Mouse (Mus musculus): ENCODE measurements around the gene Rab3il1.

Rab3il1 gene

DNA sequence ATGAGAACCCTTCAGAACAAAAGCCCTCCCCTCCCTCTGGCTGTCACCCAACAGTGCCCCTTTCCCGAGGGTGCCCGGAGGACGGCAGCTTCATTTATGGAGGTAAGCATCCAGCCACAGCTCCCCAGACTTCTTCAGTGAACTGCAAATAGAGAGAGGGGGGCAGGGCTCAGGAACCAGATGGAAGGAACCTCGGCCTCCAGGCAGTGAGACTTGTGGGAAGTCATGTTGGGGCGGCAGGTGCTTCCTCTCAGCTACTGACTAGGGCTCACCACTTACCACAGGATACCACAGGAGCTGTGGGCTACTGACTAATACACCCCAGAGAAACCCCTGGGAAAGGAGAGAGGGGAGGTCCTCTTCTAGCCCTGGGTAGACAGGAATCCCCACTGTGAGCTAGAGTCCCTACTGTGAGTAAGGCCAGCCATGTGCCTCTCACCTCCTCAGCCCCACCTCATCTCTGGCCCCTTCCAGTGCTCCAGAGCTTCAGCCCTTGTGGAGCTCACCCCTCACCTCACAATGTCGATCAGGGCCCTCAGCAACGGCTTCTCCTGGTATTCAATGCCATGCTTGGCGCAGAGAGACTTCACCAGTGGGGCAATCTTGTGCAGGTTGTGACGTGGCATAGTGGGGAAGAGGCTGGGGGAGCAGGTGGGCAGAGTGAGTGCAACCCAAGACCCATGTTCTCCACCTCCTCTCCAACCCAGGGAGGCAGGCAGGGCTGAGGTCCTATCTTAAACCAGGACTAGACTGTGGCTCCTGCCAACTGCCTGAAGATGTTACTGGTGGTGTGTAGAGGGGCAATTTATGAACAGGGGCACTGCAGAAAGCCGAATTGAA lies 62.9 kb downstream of the Rab3il1 start:
- no peak for DNase-seq

DNA sequence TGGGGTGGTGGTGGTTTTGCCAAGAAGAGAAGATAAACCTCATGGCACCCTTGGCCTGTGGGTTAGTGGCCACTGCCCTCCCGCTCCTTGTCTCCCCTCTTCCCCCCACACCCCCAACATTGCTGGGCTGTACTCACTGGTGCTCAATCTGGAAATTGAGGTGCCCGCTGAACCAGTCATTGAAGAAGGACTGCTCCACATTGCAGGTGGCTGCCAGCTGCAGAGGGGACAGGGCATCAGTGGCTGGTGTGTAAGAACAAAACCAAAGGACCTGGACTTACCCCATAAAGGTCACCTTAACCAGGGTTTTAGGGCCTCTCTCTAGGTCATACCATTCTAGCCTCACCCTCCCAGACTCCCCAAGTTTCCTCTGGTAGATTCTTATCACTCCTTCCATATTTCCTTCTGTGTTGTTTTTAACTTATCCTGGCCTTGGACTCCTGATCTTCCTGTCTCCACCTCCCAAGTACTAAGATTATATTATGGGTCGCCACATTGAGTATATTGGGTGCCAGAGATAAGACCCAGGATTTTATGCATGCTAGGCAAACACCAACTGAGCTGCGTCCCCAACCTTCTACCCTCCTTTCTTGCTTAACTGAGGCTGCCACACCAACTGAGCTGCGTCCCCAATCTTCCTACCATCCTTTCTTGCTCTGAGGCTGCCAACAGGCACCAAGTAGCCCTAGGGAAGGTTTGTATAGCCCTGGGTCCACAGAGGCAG lies 64.2 kb downstream of the Rab3il1 start:
- DNase-seq = no peak

DNA sequence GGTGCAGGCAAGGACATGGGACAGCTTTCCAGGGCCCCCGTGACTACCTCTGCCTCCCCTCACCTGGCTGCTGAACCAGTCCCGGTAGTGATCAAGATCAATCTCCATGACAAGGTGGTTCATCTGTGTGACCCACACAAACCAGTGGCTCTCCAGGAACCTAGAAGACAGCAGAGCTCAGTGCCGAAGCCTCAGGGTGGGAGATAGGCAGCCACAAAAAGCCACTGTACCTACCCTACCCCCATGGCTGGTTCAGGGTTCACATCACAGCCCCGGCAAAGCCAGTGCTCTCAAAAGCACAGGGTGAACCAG lies 64.7 kb downstream of the Rab3il1 start:
- DNase-seq = no peak

DNA sequence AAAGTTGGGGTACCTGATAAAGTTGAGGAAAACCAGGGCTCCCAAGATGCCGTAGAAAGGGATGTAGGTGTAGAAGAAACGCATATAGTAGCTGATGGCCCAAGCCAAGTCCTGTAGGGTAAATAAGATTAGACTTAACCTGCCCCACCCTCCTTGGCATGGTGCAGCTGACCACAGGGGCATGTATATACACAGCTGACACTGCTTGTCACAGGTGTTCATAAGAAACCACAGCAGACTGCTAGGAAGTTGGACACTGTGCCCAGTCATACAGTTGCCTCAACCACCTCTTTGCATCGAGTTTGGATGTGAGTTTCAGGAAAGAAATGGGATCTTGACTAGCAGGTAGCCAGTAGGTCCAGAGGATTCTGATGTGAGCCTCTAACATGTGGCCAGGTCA lies 65.0 kb downstream of the Rab3il1 start:
- DNase-seq = no peak

DNA sequence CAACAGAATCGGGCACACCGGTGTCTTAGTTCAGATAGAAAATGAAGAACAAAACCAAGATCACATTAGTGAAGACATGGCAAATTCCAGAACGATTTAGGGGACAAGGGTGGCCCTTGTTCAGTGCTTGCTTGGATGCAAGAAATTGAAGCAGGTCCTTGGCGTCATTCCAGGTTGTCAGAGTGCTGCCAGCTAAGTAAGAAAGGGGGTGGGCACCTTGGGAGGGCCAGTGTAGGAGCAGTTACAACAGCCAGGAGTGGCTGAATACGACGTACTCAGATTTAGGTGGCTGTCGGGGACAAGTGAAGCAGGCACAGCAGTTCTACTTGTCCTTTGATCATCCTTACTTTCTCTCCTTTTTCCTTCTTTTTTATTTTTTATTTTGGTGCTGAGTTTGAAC lies 66.2 kb downstream of the Rab3il1 start:
- DNase-seq = no peak

DNA sequence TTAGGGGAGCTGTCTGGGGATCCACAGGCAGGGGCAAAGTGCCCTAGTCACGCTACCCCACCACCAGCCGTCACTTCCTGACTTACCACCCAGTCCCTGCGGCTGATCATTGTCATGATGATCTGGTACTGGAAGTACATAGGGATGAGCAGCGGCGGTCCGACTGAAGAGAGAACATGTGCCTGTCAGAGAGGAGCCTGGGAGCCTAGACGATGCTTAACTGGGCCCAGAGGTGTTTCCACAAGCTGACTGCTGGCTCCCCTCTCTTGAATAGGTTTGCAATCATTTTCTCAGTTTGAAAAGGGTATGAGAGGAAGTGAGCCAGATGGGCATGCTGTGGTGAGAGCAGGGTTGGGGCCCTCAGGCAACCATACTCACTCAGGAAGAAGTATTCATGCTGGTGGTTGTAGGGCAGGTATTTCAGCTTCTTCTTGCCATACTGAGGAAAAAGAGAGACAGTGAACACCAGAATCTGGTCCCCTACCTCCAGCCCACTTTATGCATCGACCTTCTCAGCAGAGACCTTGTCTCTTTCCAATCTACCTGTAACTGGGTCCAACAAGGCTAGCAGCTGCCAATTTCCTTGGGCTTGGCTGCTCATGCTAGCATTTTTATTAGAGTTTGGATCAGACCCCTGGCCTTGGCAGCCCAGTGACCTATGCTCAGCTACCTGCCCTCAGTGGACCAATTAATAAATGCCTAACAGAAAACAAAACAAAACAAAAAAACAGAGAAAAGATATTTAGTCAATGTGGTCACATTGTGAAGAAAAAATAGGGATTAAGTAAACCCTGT lies 68.9 kb downstream of the Rab3il1 start:
- no peak for DNase-seq

DNA sequence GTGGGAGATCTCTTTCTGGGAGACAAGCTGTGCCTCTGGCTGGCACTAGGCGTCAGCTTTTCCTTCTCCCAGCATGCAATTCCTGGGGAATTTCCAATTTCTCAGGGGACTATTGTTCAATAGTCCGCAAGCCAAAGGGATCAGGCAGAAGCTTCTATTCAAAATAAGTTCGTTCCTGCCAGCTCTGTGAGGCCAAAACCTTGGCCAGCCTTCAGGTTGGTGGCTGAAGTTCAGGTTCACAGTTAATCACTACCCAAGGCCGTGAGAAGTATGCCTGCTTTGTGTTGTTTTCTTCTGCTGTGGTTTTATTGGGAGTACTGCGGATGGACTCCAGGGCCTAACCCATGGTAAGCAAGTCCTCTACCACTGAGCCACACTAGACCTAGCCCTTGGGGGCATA lies 69.7 kb downstream of the Rab3il1 start:
- DNase-seq = peak; percentile 30

DNA sequence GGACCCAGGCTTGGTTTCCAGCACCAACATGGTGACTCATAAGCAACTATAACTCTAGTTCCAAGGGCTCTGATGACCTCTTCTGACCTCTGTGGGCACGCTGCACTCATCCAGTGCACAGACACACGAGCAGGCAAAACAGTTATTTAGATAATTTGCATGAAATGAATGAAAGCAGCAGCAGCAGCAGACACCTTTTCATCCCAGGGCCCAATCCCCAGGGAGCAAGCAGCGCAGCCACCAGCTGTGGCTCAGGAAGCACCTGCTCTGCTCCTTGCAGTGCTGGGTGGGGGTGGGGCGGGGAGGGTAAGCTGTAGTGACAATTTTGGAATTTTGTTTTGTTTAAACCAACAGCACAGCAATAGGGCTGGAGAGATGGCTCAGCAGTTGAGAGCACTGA lies 70.4 kb downstream of the Rab3il1 start:
- DNase-seq = no peak

DNA sequence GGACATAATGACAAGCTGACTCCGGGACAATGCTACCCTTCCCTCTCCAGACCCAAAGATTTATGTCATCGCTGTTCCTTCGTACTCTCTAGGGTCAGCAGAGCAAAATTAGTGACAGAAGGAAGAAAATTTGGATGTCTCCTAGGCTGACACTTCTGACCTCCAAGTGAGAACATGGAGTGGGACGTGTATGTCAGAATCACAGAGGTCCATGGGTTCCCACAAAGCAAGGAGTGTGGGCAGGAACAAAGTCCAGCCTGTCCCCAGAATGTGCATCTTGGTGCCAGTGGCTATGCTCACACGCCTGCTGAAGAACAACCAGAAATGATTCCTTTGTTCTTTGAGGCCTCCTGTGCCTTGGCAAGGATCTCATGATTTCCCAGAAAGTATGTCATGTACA lies 71.7 kb downstream of the Rab3il1 start:
- DNase-seq = no peak

DNA sequence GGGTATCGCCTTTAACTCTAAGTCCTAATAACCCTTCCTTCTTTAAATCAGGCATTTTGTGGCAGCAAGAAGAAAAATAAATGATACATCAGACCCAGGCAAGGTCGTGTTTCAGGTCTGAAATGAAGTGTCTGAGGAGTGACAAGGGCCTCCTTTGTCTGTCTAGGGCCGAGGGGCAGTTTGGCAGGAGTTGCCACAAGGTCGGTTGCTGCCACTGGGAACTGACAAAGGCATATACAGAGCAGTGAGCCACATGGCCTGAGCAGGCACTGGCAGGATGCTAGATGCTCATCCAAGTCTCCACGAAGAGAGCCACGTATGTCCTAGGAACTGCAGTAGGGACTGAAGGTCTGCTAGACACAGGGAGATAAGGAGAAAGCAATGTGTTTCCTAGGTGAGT lies 76.9 kb downstream of the Rab3il1 start:
- DNase-seq = no peak

DNA sequence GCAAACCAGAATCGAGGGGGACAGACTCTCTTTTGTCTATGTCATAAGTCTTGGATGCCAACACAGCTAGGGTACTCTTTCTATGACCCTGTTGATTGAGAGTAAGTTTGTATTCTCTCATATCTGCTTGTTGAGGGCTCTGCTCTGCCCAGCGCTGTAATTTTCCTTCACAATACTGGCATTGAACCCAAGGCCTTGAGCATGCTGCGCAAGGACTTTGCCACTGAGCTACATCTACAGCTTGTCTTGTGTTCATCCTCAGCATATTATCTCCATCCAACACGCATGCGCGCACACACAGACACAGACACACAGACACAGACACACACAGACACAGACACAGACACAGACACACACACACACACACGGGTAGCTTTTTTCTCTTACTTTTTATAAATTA lies 78.9 kb downstream of the Rab3il1 start:
- DNase-seq = no peak

DNA sequence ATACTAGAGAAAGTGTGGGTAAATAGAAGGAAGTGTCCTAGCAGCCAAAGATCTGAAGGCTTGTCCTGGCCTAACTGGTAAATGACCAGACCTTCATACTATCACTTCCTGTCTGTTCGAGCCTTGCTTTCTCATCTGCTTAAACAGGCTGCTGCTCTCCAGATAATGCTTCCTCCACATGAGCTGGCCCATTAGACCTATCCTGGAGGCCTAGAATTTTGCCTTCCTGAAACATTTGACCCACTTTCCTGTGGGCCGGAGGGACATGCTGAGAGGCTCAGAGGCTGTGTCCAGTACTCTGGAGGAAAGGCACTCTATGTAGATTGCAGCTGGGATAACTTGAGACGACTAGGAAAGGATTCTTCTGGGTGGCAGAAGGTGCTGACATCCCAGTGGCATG lies 80.6 kb downstream of the Rab3il1 start:
- no peak for DNase-seq

DNA sequence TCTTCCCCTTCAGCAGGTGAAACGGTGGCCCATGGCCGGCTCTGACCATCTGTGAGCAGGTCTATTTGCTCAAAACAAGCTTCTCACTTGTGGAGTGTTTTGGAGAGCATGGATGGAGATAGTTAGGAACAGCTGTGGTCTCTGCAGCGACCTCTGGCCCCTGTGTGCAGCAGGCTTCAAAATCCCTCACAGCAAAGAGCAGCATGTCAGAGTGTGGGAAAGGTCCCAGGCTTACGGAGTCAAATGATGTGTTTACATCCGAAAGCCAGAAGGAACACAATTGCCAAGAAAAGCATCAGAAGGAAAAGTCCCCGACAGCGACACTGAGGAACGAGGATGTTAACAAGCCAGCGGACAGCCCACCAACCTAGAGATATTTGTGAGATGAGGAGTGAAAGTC lies 84.0 kb downstream of the Rab3il1 start:
- DNase-seq = no peak

DNA sequence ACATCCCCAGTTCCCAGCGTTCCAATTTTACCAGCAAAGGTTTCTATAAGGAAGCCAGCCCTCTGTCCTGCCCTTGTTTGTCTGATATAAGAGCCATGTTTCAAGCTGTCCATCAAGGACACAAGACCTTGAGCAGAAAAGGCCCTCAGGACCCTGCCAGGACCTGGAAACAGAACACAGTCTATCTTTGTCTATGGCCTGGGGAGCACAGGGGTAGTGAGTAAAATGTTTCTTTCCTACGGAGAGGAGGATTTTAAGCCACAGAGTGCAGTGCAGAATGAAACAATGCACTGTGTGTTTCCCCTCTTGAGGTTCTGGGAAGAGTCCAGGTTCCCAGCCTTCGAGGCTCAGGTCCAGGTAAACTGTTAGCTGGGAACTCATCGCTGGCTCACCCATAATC lies 85.5 kb downstream of the Rab3il1 start:
- no peak for DNase-seq
